Mouse (Mus musculus): ENCODE measurements around the gene Klrg2.

- TF ChIP-seq POLR2A (IDR thresholded peaks at IDR 0.05; ENCODE audit: insufficient read depth, low read depth, low read length) (no peak), CTCF (IDR thresholded peaks at IDR 0.05) (no peak)
Measured at GRCm38 (mm10) chr6:38640401-38640800, 3.4 kb upstream of the Klrg2 start.

All from heart, adult 2 months (tissue).